Mouse (Mus musculus): ENCODE measurements around the gene Ccnb2.

GRCm38 (mm10) chr9:70359402-70360131 is 61.8 kb downstream of the Ccnb2 start:
- TF ChIP-seq CTCF (IDR thresholded peaks at IDR 0.05; ENCODE audit: low read depth, low read length) (no peak), GATA1 (IDR thresholded peaks at IDR 0.05; ENCODE audit: borderline replicate concordance, low read length) (no peak), TAL1 (conservative IDR thresholded peaks at IDR 0.05; ENCODE audit: low read depth, low read length) (no peak)
